Mouse (Mus musculus) lung, adult 2 months (tissue): ENCODE data around the gene Card11.

Source experiments
- CTCF ChIP-seq: fragments of 200-500 bp; IDR thresholded peaks from 2 replicates; pipeline ENCODE4 v1.5.1; 2011; ENCODE audit warnings: mild to moderate bottlenecking, low read length, control low read depth; ENCODE audit not compliant: insufficient read depth
- POLR2A ChIP-seq: fragments of 200-500 bp; IDR thresholded peaks from 2 replicates; pipeline ENCODE4 v1.6.1; 2011; ENCODE audit warnings: low read depth, mild to moderate bottlenecking, control low read depth, low read length, borderline replicate concordance; ENCODE audit errors: extremely low read depth

DNA sequence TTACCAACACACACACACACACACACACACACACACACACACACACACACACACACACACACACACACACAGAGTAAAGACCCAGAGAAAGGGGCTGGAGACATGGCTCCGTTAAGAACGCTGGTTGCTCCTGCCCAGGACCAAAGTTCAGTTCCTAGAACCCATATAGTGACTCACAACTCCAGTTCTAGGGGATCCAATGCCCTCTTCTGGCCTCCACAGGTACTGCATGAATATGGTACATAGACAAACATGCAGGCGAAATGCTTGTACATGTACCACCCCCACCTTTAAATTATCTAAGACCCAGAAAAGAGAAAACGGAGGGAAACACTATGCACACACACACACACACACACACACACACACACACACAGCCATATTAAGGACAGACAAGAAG lies 43.3 kb downstream of the Card11 start:
- TF ChIP-seq CTCF = no peak
- no peak for TF ChIP-seq POLR2A
